Mouse (Mus musculus) heart, adult 2 months (tissue): ENCODE results near the gene Cklf.

Experiments used
- CTCF ChIP-seq: fragments of 200-600 bp; IDR thresholded peaks from 2 replicates; pipeline ENCODE4 v1.8.1; 2022; ENCODE audit warnings: antibody characterized with exemption, mild to moderate bottlenecking, moderate library complexity
- POLR2A ChIP-seq: fragments of 200-500 bp; IDR thresholded peaks from 2 replicates; pipeline ENCODE4 v1.6.1; 2011; ENCODE audit warnings: mild to moderate bottlenecking, low read depth, low read length, control low read depth; ENCODE audit not compliant: insufficient read depth

- TF ChIP-seq CTCF (no peak), POLR2A (no peak)
Observed at GRCm38 (mm10) chr8:104232919-104233318, 17.7 kb upstream of the Cklf start.
